Mouse (Mus musculus) testis, adult 10 weeks (tissue): Measurements from ENCODE around the gene Gm10985. TPM values are rescaled to one million over a fixed set of nuclear protein-coding genes. Genes with fewer than 3 reads are reported as not detected.

Source experiments
- polyA plus RNA-seq: library from polyadenylated mRNA; stranded (reverse); fragments of 350-450 nt; fragmentation: Illumina TruSeq; extraction: RNeasy Lipid Tissue Mini Kit (QIAGEN cat#74804); gene quantifications from one replicate; pipeline ENCODE4 v1.2.3, GENCODE M21; 2014; ENCODE audit warnings: low read depth, low replicate concordance

The Gm10985 gene
- polyA plus RNA-seq, result not detected

GRCm38 (mm10) chr3:53844786-53845185 is at the start of gene Gm10985:
Gm10985 (plus strand) TSS chr3:53845086.

GRCm38 (mm10) chr3:53863383-53864220 is 18.7 kb downstream of the Gm10985 start, which contains the start of gene Ufm1:
Ufm1 (minus strand) TSS chr3:53863830.

Other genes with a start within 250 kb of the Gm10985 start
- gene Frem2, start 187.7 kb upstream of the Gm10985 start, polyA plus RNA-seq, result 0.08 TPM
- 69.4 TPM for gene Ufm1, start 18.7 kb downstream of the Gm10985 start, polyA plus RNA-seq